Comparison of ENCODE assay signal across 13 mouse cellular contexts in genomic region chr5:136462613-136463012, GRCm38 (mm10).
DNase-seq lines count a peak whose midpoint lies in the region; ATAC-seq lines count a peak whose summit lies in the region.
"Had no signal": no experiment of that assay in that cellular context is flagged by ENCODE, and none has a peak within 500 bp of the region (broad histone marks: within the 10 kb centered on the region; RNA-seq: fewer than 3 reads in every experiment).

No protein-coding gene starts in this region.

- no peaks in the 10 kb centered on the region for H3K27me3 ChIP-seq in forebrain, embryonic 15.5 days
- H3K27me3 ChIP-seq in forebrain, embryonic 11.5 days (ENCODE audit: control insufficient read depth, insufficient read depth, low read length) = no peaks in the 10 kb centered on the region
- H3K27me3 ChIP-seq: stomach, embryonic 15.5 days had no signal

- H3K27ac ChIP-seq in forebrain, embryonic 15.5 days (replicated peaks) = 0 out of 2 replicates have a peak overlapping the region, but pooled peaks have one; percentile 29
- H3K27ac ChIP-seq in forebrain, embryonic 11.5 days (ENCODE audit: low read depth, low read length) = no peak overlapping the region
- H3K27ac ChIP-seq: embryonic facial prominence, embryonic 10.5 days; midbrain, embryonic 10.5 days; stomach, embryonic 15.5 days had no signal

- ATAC-seq in forebrain, embryonic 15.5 days (replicated peaks) = no peak
- no peak for ATAC-seq in forebrain, embryonic 11.5 days (replicated peaks; ENCODE audit: low FRiP score)

- DNase-seq in forebrain, embryonic 11.5 days (ENCODE audit: low spot score) = no peak
- DNase-seq in right cerebral cortex, postnatal 4 days = peak; percentile 44
- no peak for DNase-seq in right cerebral cortex, postnatal 25 days
- peak; percentile 51 to 58 for DNase-seq in heart, adult 9 months (ENCODE audit: low spot score in 2 of 2)
- peak; percentile 53 for DNase-seq in skeletal muscle tissue, adult 2 months (ENCODE audit: low read depth, low spot score)
- no peak for DNase-seq in thymus, postnatal 10 days (ENCODE audit: low spot score in 2 of 2)
- DNase-seq in urinary bladder, postnatal 10 days (ENCODE audit: low spot score) = no peak
- DNase-seq: adrenal gland, postnatal 36 days; kidney, adult 18-20 months had no signal

- no peaks in the 10 kb centered on the region for H3K9me3 ChIP-seq in forebrain, embryonic 15.5 days
- H3K9me3 ChIP-seq in forebrain, embryonic 11.5 days (ENCODE audit: control insufficient read depth, low read length) = no peaks in the 10 kb centered on the region
- H3K9me3 ChIP-seq: embryonic facial prominence, embryonic 10.5 days; midbrain, embryonic 10.5 days; stomach, embryonic 15.5 days had no signal

- WGBS in forebrain, embryonic 15.5 days = 27% methylated on average over 6 of the region's 6 CpGs
- WGBS in forebrain, embryonic 11.5 days = 81% methylated on average over 6 of the region's 6 CpGs

- H3K4me3 ChIP-seq in forebrain, embryonic 15.5 days = no peak overlapping the region
- no peak overlapping the region for H3K4me3 ChIP-seq in forebrain, embryonic 11.5 days (ENCODE audit: low read depth, low read length)
- H3K4me3 ChIP-seq: embryonic facial prominence, embryonic 10.5 days; midbrain, embryonic 10.5 days; stomach, embryonic 15.5 days had no signal

- no peak overlapping the region for H3K9ac ChIP-seq in forebrain, embryonic 15.5 days (replicated peaks)
- H3K9ac ChIP-seq in forebrain, embryonic 11.5 days (ENCODE audit: low read length) = no peak overlapping the region
- H3K9ac ChIP-seq: stomach, embryonic 15.5 days had no signal

- no peak overlapping the region for H3K4me2 ChIP-seq in forebrain, embryonic 15.5 days (replicated peaks)
- H3K4me2 ChIP-seq in forebrain, embryonic 11.5 days (ENCODE audit: low read depth, low read length, severe bottlenecking) = no peak overlapping the region
- H3K4me2 ChIP-seq: stomach, embryonic 15.5 days had no signal

- no peaks in the 10 kb centered on the region for H3K36me3 ChIP-seq in forebrain, embryonic 15.5 days
- no peaks in the 10 kb centered on the region for H3K36me3 ChIP-seq in forebrain, embryonic 11.5 days (ENCODE audit: control insufficient read depth, insufficient read depth, low read length)
- H3K36me3 ChIP-seq: stomach, embryonic 15.5 days had no signal

- peaks cover 43% of the 10 kb centered on the region for H3K4me1 ChIP-seq in forebrain, embryonic 15.5 days
- H3K4me1 ChIP-seq in forebrain, embryonic 11.5 days (replicated peaks; ENCODE audit: control insufficient read depth, insufficient read depth, low read length) = peaks cover 8% of the 10 kb centered on the region

Comparison
In these comparisons a context has a peak if more than half of its experiments do, and no peak if none do; other contexts are left out.
1. DNase-seq: peak in right cerebral cortex, postnatal 4 days (single experiment), heart, adult 9 months (2 of 2) and skeletal muscle tissue, adult 2 months (single experiment); none in forebrain, embryonic 11.5 days (single experiment), right cerebral cortex, postnatal 25 days (single experiment), thymus, postnatal 10 days (0 of 2) and urinary bladder, postnatal 10 days (single experiment).